Mouse (Mus musculus): ENCODE results near the gene Barx1. TPM values are rescaled to one million over a fixed set of nuclear protein-coding genes. Genes with fewer than 3 reads are reported as not detected.

Barx1 gene
- polyA plus RNA-seq, 1 experiment from 2014 or later = not detected

DNA sequence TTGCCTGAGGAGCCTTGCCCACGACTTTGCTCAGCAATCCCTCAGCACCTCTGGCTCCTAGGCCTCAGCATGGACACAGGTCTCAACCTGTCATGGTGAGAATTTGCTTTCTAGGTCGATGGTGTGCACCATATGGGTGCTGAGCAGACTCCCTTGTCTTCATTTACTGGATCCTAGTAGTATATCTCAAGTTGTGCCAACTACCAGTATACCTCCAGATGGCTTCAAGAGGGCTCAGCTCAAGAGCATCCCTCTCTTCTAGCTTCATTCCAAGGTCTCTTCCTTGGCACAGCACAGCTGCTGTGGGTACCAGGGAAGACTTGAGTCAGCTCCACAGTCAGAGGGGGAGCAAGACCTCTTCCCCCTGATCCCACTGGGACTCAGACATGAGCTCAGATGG lies 29.2 kb downstream of the Barx1 start:
- Histone ChIP-seq H3K4me2 (replicated peaks; ENCODE audit: low read depth, low read length) (no peak overlapping the region), H3K27me3 (ENCODE audit: control insufficient read depth, insufficient read depth, low read length) (peaks cover 5% of the 10 kb centered on the region), H3K27ac (ENCODE audit: low read depth, low read length) (no peak overlapping the region), H3K36me3 (ENCODE audit: control insufficient read depth, insufficient read depth, low read length) (no peaks in the 10 kb centered on the region), H3K9me3 (ENCODE audit: control insufficient read depth, low read length) (peaks cover 6% of the 10 kb centered on the region; the same call in 1 of the 2 replicates), H3K9ac (ENCODE audit: low read depth, low read length) (no peak overlapping the region), H3K4me1 (ENCODE audit: control insufficient read depth, insufficient read depth, low read length) (peaks cover 6% of the 10 kb centered on the region; the same call in 1 of the 2 replicates), H3K4me3 (ENCODE audit: low read length) (no peak overlapping the region)
- ATAC-seq (ENCODE audit: low FRiP score, low TSS enrichment) = no peak
- WGBS = 69% methylated on average over 2 of the region's 2 CpGs

DNA sequence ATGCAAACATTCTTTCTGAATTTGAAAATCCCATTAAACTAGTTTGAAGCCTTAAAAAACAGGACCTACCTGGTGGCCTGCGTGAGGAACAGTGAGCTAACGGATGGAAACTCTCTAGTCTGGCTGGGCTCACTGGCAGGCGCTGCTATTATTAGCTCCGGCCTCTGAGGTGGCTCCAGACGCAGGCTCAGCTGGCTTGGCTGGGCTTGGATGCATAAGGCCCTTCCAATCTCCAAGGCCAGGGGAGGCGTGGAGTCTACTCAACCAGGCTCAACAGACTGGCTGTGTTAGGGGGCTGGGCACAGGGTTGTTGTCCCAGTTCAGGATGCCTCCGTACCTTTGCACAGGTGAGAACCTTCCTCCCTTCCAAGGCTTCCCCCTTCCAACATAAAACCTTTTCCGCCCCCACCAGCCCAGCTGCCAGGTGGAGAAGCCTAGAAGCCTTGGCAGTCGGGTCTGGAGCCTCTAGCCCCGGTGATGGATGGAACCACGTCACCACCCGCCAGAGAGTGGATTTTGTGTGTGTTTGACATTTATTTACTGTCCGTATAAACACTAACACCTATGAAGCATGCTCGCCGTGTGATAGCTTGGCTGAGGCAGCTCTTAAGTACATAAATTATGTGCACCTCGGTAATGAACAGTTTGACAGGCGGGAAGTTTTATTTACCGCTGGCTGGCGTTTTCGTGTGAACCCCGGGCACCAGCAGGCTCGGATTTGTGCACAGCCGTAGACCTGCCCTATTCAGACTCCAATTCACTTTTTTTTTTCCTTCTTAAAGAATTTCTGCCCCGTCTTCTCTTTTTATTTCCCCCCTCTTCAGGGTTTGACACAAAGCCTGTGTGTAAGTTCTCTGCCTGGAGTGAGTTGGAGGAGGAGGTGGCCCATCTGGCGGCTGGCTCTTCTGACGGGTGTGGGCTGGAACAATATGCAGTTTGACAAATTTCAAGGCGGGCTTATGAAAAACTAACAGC lies 31.6 kb downstream of the Barx1 start:
- H3K4me3 ChIP-seq (ENCODE audit: low read length) = no peak overlapping the region
- H3K4me2 ChIP-seq (replicated peaks; ENCODE audit: low read depth, low read length) = peak overlapping the region; percentile 1; the same call in 1 of the 2 replicates
- peak; percentile 58 for ATAC-seq (ENCODE audit: low FRiP score, low TSS enrichment)
- H3K27me3 ChIP-seq (ENCODE audit: control insufficient read depth, insufficient read depth, low read length) = peaks cover 5% of the 10 kb centered on the region
- H3K9ac ChIP-seq (ENCODE audit: low read depth, low read length) = no peak overlapping the region
- 30% methylated on average over 27 of the region's 27 CpGs for WGBS
- H3K9me3 ChIP-seq (ENCODE audit: control insufficient read depth, low read length) = peaks cover 6% of the 10 kb centered on the region; the same call in 1 of the 2 replicates
- no peak overlapping the region for H3K27ac ChIP-seq (ENCODE audit: low read depth, low read length)
- H3K4me1 ChIP-seq (ENCODE audit: control insufficient read depth, insufficient read depth, low read length) = peaks cover 6% of the 10 kb centered on the region; the same call in 1 of the 2 replicates
- H3K36me3 ChIP-seq (ENCODE audit: control insufficient read depth, insufficient read depth, low read length) = no peaks in the 10 kb centered on the region

DNA sequence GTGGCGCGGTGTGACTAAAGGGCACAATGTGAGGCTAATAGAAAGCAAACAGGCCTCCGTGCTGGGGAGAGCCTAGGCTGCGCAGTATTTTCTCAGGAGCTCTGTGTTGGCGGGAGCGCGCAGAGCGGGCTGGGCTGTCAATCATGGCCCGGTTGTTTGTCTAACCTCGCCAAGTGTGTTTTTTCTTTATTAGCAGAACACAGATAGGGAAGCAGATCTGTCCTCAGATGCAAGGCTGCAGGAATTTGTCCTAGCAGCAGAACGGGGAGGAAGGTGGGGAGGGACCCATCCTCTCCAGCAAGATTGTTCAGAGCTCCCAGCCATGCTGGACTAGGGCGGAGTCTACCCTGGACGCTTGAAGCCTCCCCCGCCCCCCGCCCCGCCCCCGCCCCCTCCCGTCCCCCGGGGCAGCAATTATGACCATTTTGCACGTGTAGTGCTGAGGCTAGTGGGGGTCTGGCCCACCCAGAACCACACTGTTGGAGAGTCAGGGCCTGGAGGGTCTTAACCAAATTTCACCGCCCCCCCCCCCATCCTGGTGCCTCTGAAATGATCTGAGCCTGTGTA lies 43.7 kb downstream of the Barx1 start:
- Histone ChIP-seq H3K9me3 (ENCODE audit: control insufficient read depth, low read length) (no peaks in the 10 kb centered on the region), H3K27me3 (ENCODE audit: control insufficient read depth, insufficient read depth, low read length) (peaks cover 2% of the 10 kb centered on the region; the same call in 1 of the 2 replicates), H3K4me1 (ENCODE audit: control insufficient read depth, insufficient read depth, low read length) (no peaks in the 10 kb centered on the region), H3K36me3 (ENCODE audit: control insufficient read depth, insufficient read depth, low read length) (no peaks in the 10 kb centered on the region), H3K4me2 (replicated peaks; ENCODE audit: low read depth, low read length) (peak overlapping the region; percentile 57), H3K4me3 (ENCODE audit: low read length) (peak overlapping the region; percentile 40), H3K9ac (ENCODE audit: low read depth, low read length) (peak overlapping the region; percentile 1; the same call in 1 of the 2 replicates), H3K27ac (ENCODE audit: low read depth, low read length) (no peak overlapping the region)
- 1% methylated on average over 21 of the region's 21 CpGs for WGBS
- ATAC-seq (ENCODE audit: low FRiP score, low TSS enrichment) = peak; percentile 66

DNA sequence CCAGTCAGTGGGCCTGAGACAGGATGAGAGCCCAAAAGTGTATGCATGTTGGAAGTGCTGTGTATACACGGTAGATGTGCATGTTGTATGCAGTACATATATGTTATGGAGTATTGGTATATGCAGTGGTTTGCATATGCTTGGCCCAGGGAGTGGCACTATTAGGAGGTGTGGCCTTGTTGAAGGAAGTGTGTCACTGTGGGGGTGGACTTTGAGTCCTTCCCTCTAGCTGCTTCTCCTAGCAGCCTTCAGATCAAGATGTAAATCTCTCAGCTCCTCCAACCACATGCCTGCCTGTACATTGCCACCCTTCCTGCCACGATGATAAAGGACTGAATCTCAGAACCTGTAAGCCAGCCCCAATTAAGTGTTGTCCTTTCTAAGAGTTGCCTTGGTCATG lies 49.9 kb downstream of the Barx1 start:
- ATAC-seq (ENCODE audit: low FRiP score, low TSS enrichment) = no peak
- no peak overlapping the region for H3K9ac ChIP-seq (ENCODE audit: low read depth, low read length)
- no peak overlapping the region for H3K4me3 ChIP-seq (ENCODE audit: low read length)
- H3K36me3 ChIP-seq (ENCODE audit: control insufficient read depth, insufficient read depth, low read length) = no peaks in the 10 kb centered on the region
- H3K4me2 ChIP-seq (replicated peaks; ENCODE audit: low read depth, low read length) = no peak overlapping the region
- H3K4me1 ChIP-seq (ENCODE audit: control insufficient read depth, insufficient read depth, low read length) = no peaks in the 10 kb centered on the region
- WGBS = 75% methylated on average over 2 of the region's 2 CpGs
- H3K27ac ChIP-seq (ENCODE audit: low read depth, low read length) = no peak overlapping the region
- H3K9me3 ChIP-seq (ENCODE audit: control insufficient read depth, low read length) = no peaks in the 10 kb centered on the region
- H3K27me3 ChIP-seq (ENCODE audit: control insufficient read depth, insufficient read depth, low read length) = no peaks in the 10 kb centered on the region

DNA sequence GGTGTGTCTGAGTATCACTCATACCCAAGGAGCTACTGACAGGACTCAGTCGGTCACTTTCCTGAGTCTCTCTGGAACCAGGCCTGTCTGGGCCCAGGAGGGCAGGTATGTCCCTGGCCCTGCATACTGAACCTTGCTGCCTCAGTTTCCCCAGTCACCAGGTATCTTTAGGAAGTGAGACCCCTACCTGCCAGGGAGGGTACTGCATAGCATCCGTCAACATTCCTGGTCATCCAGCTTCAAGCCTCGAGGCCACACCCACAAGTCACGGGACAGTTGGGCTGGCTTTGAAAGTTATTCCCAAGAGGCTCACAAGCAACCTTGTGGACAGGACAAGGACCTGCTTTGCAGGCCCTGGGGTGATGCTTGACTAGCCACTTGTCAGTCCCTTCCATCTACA lies 53.3 kb downstream of the Barx1 start:
- 47% methylated on average over 4 of the region's 4 CpGs for WGBS

More for the DNA sequence above, 53.3 kb downstream of the Barx1 start:
- Histone ChIP-seq H3K4me3 (ENCODE audit: low read length) (no peak overlapping the region), H3K36me3 (ENCODE audit: control insufficient read depth, insufficient read depth, low read length) (no peaks in the 10 kb centered on the region), H3K4me2 (replicated peaks; ENCODE audit: low read depth, low read length) (no peak overlapping the region), H3K27me3 (ENCODE audit: control insufficient read depth, insufficient read depth, low read length) (no peaks in the 10 kb centered on the region), H3K27ac (ENCODE audit: low read depth, low read length) (no peak overlapping the region), H3K4me1 (ENCODE audit: control insufficient read depth, insufficient read depth, low read length) (no peaks in the 10 kb centered on the region), H3K9ac (ENCODE audit: low read depth, low read length) (no peak overlapping the region), H3K9me3 (ENCODE audit: control insufficient read depth, low read length) (peaks cover 5% of the 10 kb centered on the region; the same call in 1 of the 2 replicates)
- 0 out of 2 replicates have a peak, but pooled peaks have one; percentile 12 for ATAC-seq (ENCODE audit: low FRiP score, low TSS enrichment)

Other genes starting within 250 kb of the Barx1 start
- gene Zfp169, start 149.5 kb upstream of the Barx1 start, polyA plus RNA-seq (2014; fragmentation: Nextera tagmentation; extraction: Ambion mirVana) = 2.3 and 4.0 TPM in 2 replicates
- gene A830005F24Rik, start 149.4 kb upstream of the Barx1 start, polyA plus RNA-seq (2014; fragmentation: Nextera tagmentation; extraction: Ambion mirVana) = 2.0 and 2.1 TPM in 2 replicates
- 6.5 and 15.0 TPM in 2 replicates for gene Ptpdc1, start 37.3 kb upstream of the Barx1 start, polyA plus RNA-seq (2014; fragmentation: Nextera tagmentation; extraction: Ambion mirVana)
- 9.9 and 11.8 TPM in 2 replicates for gene Phf2, start 208.1 kb downstream of the Barx1 start, polyA plus RNA-seq (2014; fragmentation: Nextera tagmentation; extraction: Ambion mirVana)